13 mouse cellular contexts compared by ENCODE assay signal in genomic region chr19:32476016-32476711, GRCm38 (mm10). TPM values are rescaled to one million over a fixed set of nuclear protein-coding genes. Genes with fewer than 3 reads are reported as not detected.
DNase-seq lines count a peak whose midpoint lies in the region; ATAC-seq and TF ChIP-seq lines count a peak whose summit lies in the region.
"Had no signal": no experiment of that assay in that cellular context is flagged by ENCODE, and none has a peak within 500 bp of the region (broad histone marks: within the 10 kb centered on the region; RNA-seq: fewer than 3 reads in every experiment).

No protein-coding gene starts in this region.

- no peaks in the 10 kb centered on the region for H3K9me3 ChIP-seq in liver, embryonic 12.5 days (replicated peaks)

- H3K27ac ChIP-seq in kidney, adult 2 months (ENCODE audit: insufficient read depth, low read depth, low read length) = peak overlapping the region; percentile 80
- peak overlapping the region; percentile 93 for H3K27ac ChIP-seq in liver, embryonic 12.5 days

- no peaks in the 10 kb centered on the region for H3K27me3 ChIP-seq in kidney, adult 2 months (replicated peaks; ENCODE audit: control insufficient read depth, insufficient read depth, low read length)
- H3K27me3 ChIP-seq in liver, embryonic 12.5 days (replicated peaks) = no peaks in the 10 kb centered on the region

- no peak for TF ChIP-seq POLR2A in kidney, adult 2 months (IDR thresholded peaks at IDR 0.05; ENCODE audit: low read depth, low read length)

- H3K9ac ChIP-seq in liver, embryonic 12.5 days = peak overlapping the region; percentile 49
- H3K9ac ChIP-seq: forebrain, postnatal 0 days had no signal

- ATAC-seq in liver, embryonic 12.5 days = peak; percentile 94
- ATAC-seq: forebrain, postnatal 0 days had no signal

- H3K36me3 ChIP-seq in kidney, adult 2 months (ENCODE audit: control insufficient read depth, insufficient read depth, low read length) = no peaks in the 10 kb centered on the region
- no peaks in the 10 kb centered on the region for H3K36me3 ChIP-seq in liver, embryonic 12.5 days

- no peak overlapping the region for H3K4me3 ChIP-seq in kidney, adult 2 months (ENCODE audit: insufficient read depth, low read depth, low read length)
- H3K4me3 ChIP-seq in liver, embryonic 12.5 days = no peak overlapping the region

- peak; percentile 44 for DNase-seq in testis, postnatal 14 days (ENCODE audit: low spot score)
- DNase-seq in testis, postnatal 10 days (ENCODE audit: low spot score) = no peak
- DNase-seq in kidney, adult 2 months = peak; percentile 80
- DNase-seq in thymus, postnatal 25 days = no peak
- DNase-seq in urinary bladder, postnatal 36 days (ENCODE audit: low spot score in 2 of 2) = no peak
- no peak for DNase-seq in layer of hippocampus, postnatal 10 days (ENCODE audit: low spot score in 2 of 2)
- DNase-seq: cerebellum, postnatal 36 days; forebrain, postnatal 0 days; heart, postnatal 4 days; lung, adult 18-20 months; thymus, postnatal 4 days had no signal

- H3K4me2 ChIP-seq in liver, embryonic 12.5 days = peak overlapping the region; percentile 58
- H3K4me2 ChIP-seq: midbrain, embryonic 11.5 days had no signal

- WGBS in kidney, adult 2 months = 41% methylated on average over 12 of the region's 12 CpGs
- WGBS in liver, embryonic 12.5 days (ENCODE audit: insufficient replicate concordance) = 36% methylated on average over 12 of the region's 12 CpGs

- peaks cover 3% of the 10 kb centered on the region; the same call in 1 of the 2 replicates for H3K4me1 ChIP-seq in kidney, adult 2 months (ENCODE audit: control insufficient read depth, insufficient read depth, low read length)
- H3K4me1 ChIP-seq in liver, embryonic 12.5 days = peaks cover 64% of the 10 kb centered on the region

- TF ChIP-seq CTCF in kidney, adult 2 months (conservative IDR thresholded peaks at IDR 0.05; ENCODE audit: insufficient read depth, insufficient read length, low read depth, low read length) = no peak

RNA-seq across cellular contexts. Expression of gene Minpp1, which starts 9.4 kb away (rescaled TPM):
- 38.2 and 60.2 TPM in 2 replicates for polyA plus RNA-seq in kidney, adult 2 months (2012; rRNA removed)
- 118 and 120 TPM in 2 replicates for polyA plus RNA-seq in liver, embryonic 12.5 days (2016; fragmentation: Nextera tagmentation; extraction: Ambion mirVana)
- total RNA-seq in layer of hippocampus, postnatal 10 days (2021) = 10 to 100 TPM; 51.8 to 56.3 TPM

RNA-seq across cellular contexts. Expression of gene Rpl9-ps6, which starts 9.8 kb away (rescaled TPM):
- 8.3 and 9.4 TPM in 2 replicates for polyA plus RNA-seq in kidney, adult 2 months (2012; rRNA removed)
- polyA plus RNA-seq in liver, embryonic 12.5 days (2016; fragmentation: Nextera tagmentation; extraction: Ambion mirVana) = 72.7 and 75.0 TPM in 2 replicates
- total RNA-seq in layer of hippocampus, postnatal 10 days (2021) = 10 to 100 TPM; 27.0 to 36.9 TPM

Comparison
In these comparisons a context has a peak if more than half of its experiments do, and no peak if none do; other contexts are left out.
1. DNase-seq: peak in testis, postnatal 14 days (single experiment) and kidney, adult 2 months (single experiment); none in testis, postnatal 10 days (single experiment), thymus, postnatal 25 days (single experiment), urinary bladder, postnatal 36 days (0 of 2) and layer of hippocampus, postnatal 10 days (0 of 2).